Mouse (Mus musculus) testis, adult 2 months (tissue): ENCODE measurements around the gene Nup205.

Source experiments
- CTCF ChIP-seq: fragments of 200-500 bp; IDR thresholded peaks from 2 replicates; pipeline ENCODE4 v1.5.1; 2012; ENCODE audit warnings: low read depth, mild to moderate bottlenecking, inconsistent platforms, low read length, moderate library complexity; ENCODE audit not compliant: control insufficient read depth, insufficient read depth, insufficient replicate concordance
- POLR2A ChIP-seq: fragments of 200-500 bp; IDR thresholded peaks from 2 replicates; pipeline ENCODE4 v1.6.1; 2012; ENCODE audit warnings: low read depth, mild to moderate bottlenecking, inconsistent platforms, low read length, moderate library complexity; ENCODE audit not compliant: control insufficient read depth

GRCm38 (mm10) chr6:35147726-35148422 is 29.3 kb upstream of the Nup205 start:
- no peak for TF ChIP-seq CTCF
- no peak for TF ChIP-seq POLR2A
